Mouse (Mus musculus) mouse trophoblast stem cell (cell line): ENCODE measurements around the gene Gli2.

Source experiments
- in situ Hi-C, 2 experiments: fragments of 300-500 bp; cut with MseI, MboI; formaldehyde crosslinking; loops; 2 replicates in 1 of 2; 3 replicates in 1 of 2; pipeline ENCODE4 v1.15.1; 2025

Gene Gli2

GRCm38 (mm10) chr1:119008949-119009348 is 44.5 kb downstream of the Gli2 start:
- in situ Hi-C loops: no loop called here

GRCm38 (mm10) chr1:119003852-119004398 is 49.5 kb downstream of the Gli2 start:
- in situ Hi-C loops: no loop called here

GRCm38 (mm10) chr1:119001454-119002034 is 51.9 kb downstream of the Gli2 start:
- in situ Hi-C loops: no loop called here

- in situ Hi-C loops: no loop called here
These were observed 58.8 kb downstream of the Gli2 start for GRCm38 (mm10) chr1:118994482-118995105.

GRCm38 (mm10) chr1:118993775-118994174 is 59.6 kb downstream of the Gli2 start:
- in situ Hi-C loops: no loop called here

- in situ Hi-C loops: no loop called here
These were observed 65.1 kb downstream of the Gli2 start for GRCm38 (mm10) chr1:118988331-118988730.

GRCm38 (mm10) chr1:118987538-118987937 is 65.9 kb downstream of the Gli2 start:
- in situ Hi-C loops: no loop called here

- in situ Hi-C loops: no loop called here
These were observed 70.0 kb downstream of the Gli2 start for GRCm38 (mm10) chr1:118983389-118983788.

- in situ Hi-C loops: no loop called here
These were observed 70.6 kb downstream of the Gli2 start for GRCm38 (mm10) chr1:118982805-118983211.

- in situ Hi-C loops: no loop called here
These were observed 71.2 kb downstream of the Gli2 start for GRCm38 (mm10) chr1:118981943-118982804.

- in situ Hi-C loops: no loop called here
These were observed 72.8 kb downstream of the Gli2 start for GRCm38 (mm10) chr1:118980636-118981035.

- in situ Hi-C loops: no loop called here
These were observed 76.8 kb downstream of the Gli2 start for GRCm38 (mm10) chr1:118976596-118976995.

- in situ Hi-C loops: no loop called here
These were observed 78.0 kb downstream of the Gli2 start for GRCm38 (mm10) chr1:118975376-118975775.

- in situ Hi-C loops: no loop called here
These were observed 83.4 kb downstream of the Gli2 start for GRCm38 (mm10) chr1:118970068-118970467.

GRCm38 (mm10) chr1:118969409-118969808 is 84.0 kb downstream of the Gli2 start:
- in situ Hi-C loops: no loop called here

GRCm38 (mm10) chr1:118968661-118969179 is 84.7 kb downstream of the Gli2 start:
- in situ Hi-C loops: no loop called here

- in situ Hi-C loops: no loop called here
These were observed 85.4 kb downstream of the Gli2 start for GRCm38 (mm10) chr1:118967976-118968375.

- in situ Hi-C loops: no loop called here
These were observed 86.1 kb downstream of the Gli2 start for GRCm38 (mm10) chr1:118967281-118967680.

- in situ Hi-C loops: no loop called here
These were observed 94.8 kb downstream of the Gli2 start for GRCm38 (mm10) chr1:118958644-118959043.

GRCm38 (mm10) chr1:118955791-118956190 is 97.6 kb downstream of the Gli2 start:
- in situ Hi-C loops: no loop called here

GRCm38 (mm10) chr1:118954434-118955301 is 98.8 kb downstream of the Gli2 start:
- in situ Hi-C loops: no loop called here
